Mouse (Mus musculus) liver, embryonic 14.5 days (tissue): ENCODE data around the gene Opcml.

ENCODE experiments used
- CTCF ChIP-seq: IDR thresholded peaks from 2 replicates; pipeline ENCODE4 v1.5.1; 2016; ENCODE audit warnings: antibody characterized with exemption, low read depth, control low read depth
- EP300 ChIP-seq: IDR thresholded peaks from 2 replicates; pipeline ENCODE4 v1.6.1; 2016; ENCODE audit warnings: antibody characterized with exemption, low read depth

DNA sequence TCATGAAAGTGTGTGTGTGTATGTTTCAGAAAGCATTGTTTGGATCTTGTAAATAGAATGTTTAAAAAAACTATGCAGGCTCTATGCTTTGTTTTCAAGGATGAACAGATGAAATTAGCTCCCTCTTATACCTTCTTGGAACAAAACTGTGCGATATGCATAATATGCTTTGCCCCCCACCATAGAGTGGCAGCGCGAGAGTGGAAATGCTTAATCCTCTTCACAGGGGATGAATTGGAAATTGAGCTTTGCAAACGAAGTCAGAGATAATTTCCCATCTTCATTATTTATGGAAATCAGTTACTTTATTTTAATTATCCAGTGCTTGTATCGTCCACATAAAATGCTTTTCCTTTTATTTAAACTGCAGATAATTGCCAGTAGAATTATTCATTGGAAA is 99.1 kb downstream of the Opcml start:
- TF ChIP-seq CTCF (no peak), EP300 (no peak)
